Mouse (Mus musculus) hindbrain, embryonic 10.5 days (tissue): ENCODE measurements at regions not wholly inside any gene's neighbourhood (a gene's known extent, or its start where the extent isn't known, plus 50 kb on each side); places are given as distances from the start of the nearest gene placed in this dataset.

Experiments
- DNase-seq: peaks from one replicate; pipeline ENCODE4 v3.0.0-alpha.2; 2017; ENCODE audit warnings: low spot score
- H3K27ac ChIP-seq: fragments of 300-500 bp; sonication (generic); 2 replicates; pipeline ENCODE4 v1.5.1; 2016; ENCODE audit warnings: mild to moderate bottlenecking, moderate library complexity
- H3K27me3 ChIP-seq: fragments of 300-500 bp; sonication (generic); 2 replicates; pipeline ENCODE4 v1.6.1; 2016; ENCODE audit warnings: mild to moderate bottlenecking; ENCODE audit not compliant: poor library complexity, insufficient read depth, severe bottlenecking
- H3K36me3 ChIP-seq: fragments of 300-500 bp; sonication (generic); 2 replicates; pipeline ENCODE4 v1.6.1; 2016; ENCODE audit warnings: mild to moderate bottlenecking, moderate library complexity
- H3K4me1 ChIP-seq: fragments of 300-500 bp; sonication (generic); replicated peaks from 2 replicates; pipeline ENCODE4 v1.6.1; 2016; ENCODE audit warnings: mild to moderate bottlenecking
- H3K4me3 ChIP-seq: fragments of 300-500 bp; sonication (generic); 2 replicates; pipeline ENCODE4 v1.5.1; 2016; ENCODE audit warnings: mild to moderate bottlenecking, moderate library complexity
- H3K9me3 ChIP-seq: fragments of 300-500 bp; sonication (generic); 2 replicates; pipeline ENCODE4 v1.6.1; 2016; ENCODE audit warnings: mild to moderate bottlenecking, moderate library complexity
- WGBS: fragments of 180-500 bp; shearing (Covaris S2); methylation state at CpG from one replicate; pipeline ENCODE4 v1.1.7; 2016; 5-methylcytosine and 5-hydroxymethylcytosine counted together

- H3K4me1 ChIP-seq: peaks cover 16% of the 10 kb centered on the region
- no peak overlapping the region for H3K4me3 ChIP-seq
- no peaks in the 10 kb centered on the region for H3K27me3 ChIP-seq
- WGBS: 47% methylated on average over 4 of the region's 4 CpGs
- H3K27ac ChIP-seq: no peak overlapping the region
- DNase-seq: no peak
- no peaks in the 10 kb centered on the region for H3K9me3 ChIP-seq
- H3K36me3 ChIP-seq: no peaks in the 10 kb centered on the region
Observed at GRCm38 (mm10) chr13:71211363-71211762, 369.8 kb upstream of the Adamts16 start.

- Histone ChIP-seq H3K4me1 (peaks cover 20% of the 10 kb centered on the region), H3K4me3 (no peak overlapping the region), H3K27me3 (no peaks in the 10 kb centered on the region), H3K27ac (peak overlapping the region; percentile 62), H3K36me3 (no peaks in the 10 kb centered on the region), H3K9me3 (no peaks in the 10 kb centered on the region)
- DNase-seq: peak; percentile 21
- 14% methylated on average over 7 of the region's 7 CpGs for WGBS
Observed at GRCm38 (mm10) chr13:71210658-71211251, 369.1 kb upstream of the Adamts16 start.

- DNase-seq: no peak
- H3K27ac ChIP-seq: no peak overlapping the region
- H3K9me3 ChIP-seq: no peaks in the 10 kb centered on the region
- no peaks in the 10 kb centered on the region for H3K36me3 ChIP-seq
- WGBS: 42% methylated on average over 3 of the region's 3 CpGs
- H3K4me1 ChIP-seq: peaks cover 12% of the 10 kb centered on the region
- H3K4me3 ChIP-seq: no peak overlapping the region
- no peaks in the 10 kb centered on the region for H3K27me3 ChIP-seq
Observed at GRCm38 (mm10) chr13:71205708-71206107, 364.1 kb upstream of the Adamts16 start.

GRCm38 (mm10) chr13:71200656-71201055, 359.0 kb upstream of the Adamts16 start:
- 0 out of 2 replicates have a peak, but pooled peaks cover 4% of the 10 kb centered on the region for H3K4me1 ChIP-seq
- WGBS: 61% methylated on average over 3 of the region's 3 CpGs
- H3K4me3 ChIP-seq: no peak overlapping the region
- no peaks in the 10 kb centered on the region for H3K27me3 ChIP-seq
- peak; percentile 15 for DNase-seq
- H3K36me3 ChIP-seq: no peaks in the 10 kb centered on the region
- no peak overlapping the region for H3K27ac ChIP-seq
- H3K9me3 ChIP-seq: no peaks in the 10 kb centered on the region

- 93% methylated on average over 4 of the region's 4 CpGs for WGBS
Observed at GRCm38 (mm10) chr13:71195675-71196074, 354.1 kb upstream of the Adamts16 start.

GRCm38 (mm10) chr13:71184500-71184899, 342.9 kb upstream of the Adamts16 start:
- Histone ChIP-seq H3K27me3 (no peaks in the 10 kb centered on the region; the same call in 1 of the 2 replicates), H3K9me3 (no peaks in the 10 kb centered on the region), H3K36me3 (no peaks in the 10 kb centered on the region), H3K4me1 (no peaks in the 10 kb centered on the region), H3K4me3 (no peak overlapping the region), H3K27ac (no peak overlapping the region)
- no peak for DNase-seq
- WGBS: 81% methylated on average over 4 of the region's 4 CpGs

More at GRCm38 (mm10) chr13:71195675-71196074, 354.1 kb upstream of the Adamts16 start:
- Histone ChIP-seq H3K4me3 (no peak overlapping the region), H3K27ac (no peak overlapping the region), H3K36me3 (0 out of 2 replicates have a peak, but pooled peaks cover 3% of the 10 kb centered on the region), H3K9me3 (0 out of 2 replicates have a peak, but pooled peaks cover 6% of the 10 kb centered on the region), H3K4me1 (0 out of 2 replicates have a peak, but pooled peaks cover 3% of the 10 kb centered on the region), H3K27me3 (no peaks in the 10 kb centered on the region)
- DNase-seq: no peak

- no peak overlapping the region for H3K4me3 ChIP-seq
- DNase-seq: no peak
- no peak overlapping the region for H3K27ac ChIP-seq
- no peaks in the 10 kb centered on the region for H3K9me3 ChIP-seq
- H3K27me3 ChIP-seq: no peaks in the 10 kb centered on the region; the same call in 1 of the 2 replicates
- no peaks in the 10 kb centered on the region for H3K4me1 ChIP-seq
- H3K36me3 ChIP-seq: no peaks in the 10 kb centered on the region
Observed at GRCm38 (mm10) chr13:71179083-71179482, 337.5 kb upstream of the Adamts16 start.

- Histone ChIP-seq H3K4me3 (no peak overlapping the region), H3K27ac (no peak overlapping the region), H3K36me3 (no peaks in the 10 kb centered on the region), H3K27me3 (no peaks in the 10 kb centered on the region), H3K4me1 (no peaks in the 10 kb centered on the region), H3K9me3 (no peaks in the 10 kb centered on the region)
- DNase-seq: no peak
Observed at GRCm38 (mm10) chr13:71174335-71174734, 332.7 kb upstream of the Adamts16 start.

GRCm38 (mm10) chr13:71166226-71166625, 324.6 kb upstream of the Adamts16 start:
- Histone ChIP-seq H3K27me3 (peaks cover 20% of the 10 kb centered on the region), H3K4me1 (peaks cover 45% of the 10 kb centered on the region), H3K9me3 (no peaks in the 10 kb centered on the region), H3K36me3 (no peaks in the 10 kb centered on the region), H3K4me3 (no peak overlapping the region), H3K27ac (peak overlapping the region; percentile 84)
- 41% methylated on average over 3 of the region's 3 CpGs for WGBS
- no peak for DNase-seq

- H3K4me1 ChIP-seq: peaks cover 51% of the 10 kb centered on the region
- H3K27me3 ChIP-seq: peaks cover 29% of the 10 kb centered on the region
- no peaks in the 10 kb centered on the region for H3K9me3 ChIP-seq
- 38% methylated on average over 20 of the region's 20 CpGs for WGBS
- DNase-seq: peak; percentile 80
- H3K4me3 ChIP-seq: no peak overlapping the region
- H3K36me3 ChIP-seq: no peaks in the 10 kb centered on the region
- peak overlapping the region; percentile 84 for H3K27ac ChIP-seq
Observed at GRCm38 (mm10) chr13:71165096-71165920, 323.7 kb upstream of the Adamts16 start.

GRCm38 (mm10) chr13:71164012-71164411, 322.4 kb upstream of the Adamts16 start:
- Histone ChIP-seq H3K27me3 (peaks cover 37% of the 10 kb centered on the region), H3K36me3 (no peaks in the 10 kb centered on the region), H3K9me3 (no peaks in the 10 kb centered on the region), H3K27ac (peak overlapping the region; percentile 81), H3K4me3 (no peak overlapping the region), H3K4me1 (peaks cover 64% of the 10 kb centered on the region)
- WGBS: 89% methylated on average over 2 of the region's 2 CpGs
- DNase-seq: no peak

GRCm38 (mm10) chr13:71162952-71163351, 321.3 kb upstream of the Adamts16 start:
- Histone ChIP-seq H3K36me3 (no peaks in the 10 kb centered on the region), H3K4me1 (peaks cover 75% of the 10 kb centered on the region), H3K27me3 (peaks cover 37% of the 10 kb centered on the region), H3K9me3 (no peaks in the 10 kb centered on the region), H3K27ac (peak overlapping the region; percentile 53), H3K4me3 (no peak overlapping the region)
- DNase-seq: no peak
- 56% methylated on average over 2 of the region's 2 CpGs for WGBS

GRCm38 (mm10) chr13:71158300-71158860, 316.8 kb upstream of the Adamts16 start:
- 27% methylated on average over 13 of the region's 13 CpGs for WGBS
- Histone ChIP-seq H3K4me3 (peak overlapping the region; percentile 20; the same call in 1 of the 2 replicates), H3K27ac (peak overlapping the region; percentile 85), H3K36me3 (no peaks in the 10 kb centered on the region), H3K9me3 (no peaks in the 10 kb centered on the region), H3K4me1 (peaks cover 83% of the 10 kb centered on the region), H3K27me3 (peaks cover 59% of the 10 kb centered on the region)
- peak; percentile 87 for DNase-seq
